15 mouse cellular contexts compared by ENCODE assay signal in genomic region chr1:126650806-126651205, GRCm38 (mm10).
DNase-seq lines count a peak whose midpoint lies in the region; ATAC-seq and TF ChIP-seq lines count a peak whose summit lies in the region.
"Had no signal": no experiment of that assay in that cellular context is flagged by ENCODE, and none has a peak within 500 bp of the region (broad histone marks: within the 10 kb centered on the region; RNA-seq: fewer than 3 reads in every experiment).

No protein-coding gene starts in this region.

- no peak for ATAC-seq in erythroblast, adult 5-6 weeks (replicated peaks; ENCODE audit: low FRiP score, poor library complexity, severe bottlenecking)
- ATAC-seq in intestine, embryonic 14.5 days (replicated peaks; ENCODE audit: low FRiP score, low TSS enrichment, low read depth) = peak; percentile 83; the same call in 1 of the 2 replicates
- ATAC-seq in liver, embryonic 13.5 days (ENCODE audit: low read depth) = peak; percentile 91
- ATAC-seq in kidney, embryonic 14.5 days (ENCODE audit: low FRiP score, low TSS enrichment) = no peak
- no peak for ATAC-seq in forebrain, embryonic 15.5 days (replicated peaks)
- no peak for ATAC-seq in inflammation-experienced regulatory T-cells, adult 6 months
- ATAC-seq: CD4-positive, CD25-positive, alpha-beta regulatory T cell, adult 4 months; midbrain, embryonic 13.5 days had no signal

- H3K4me1 ChIP-seq in erythroblast, embryonic 14.5 days (ENCODE audit: control insufficient read depth) = peaks cover 35% of the 10 kb centered on the region
- H3K4me1 ChIP-seq in intestine, embryonic 14.5 days (replicated peaks; ENCODE audit: control insufficient read depth, insufficient read depth, low read length) = no peaks in the 10 kb centered on the region
- H3K4me1 ChIP-seq in liver, embryonic 13.5 days (replicated peaks) = peaks cover 34% of the 10 kb centered on the region
- no peaks in the 10 kb centered on the region for H3K4me1 ChIP-seq in kidney, embryonic 14.5 days (ENCODE audit: control insufficient read depth, insufficient read depth, low read length)
- H3K4me1 ChIP-seq in forebrain, embryonic 15.5 days = no peaks in the 10 kb centered on the region; the same call in 1 of the 2 replicates
- H3K4me1 ChIP-seq: forebrain, embryonic 10.5 days; limb, embryonic 13.5 days; midbrain, embryonic 13.5 days; neural tube, embryonic 12.5 days had no signal

- WGBS in intestine, embryonic 14.5 days = 47% methylated on average over 5 of the region's 5 CpGs
- WGBS in liver, embryonic 13.5 days (ENCODE audit: insufficient replicate concordance) = 13% methylated on average over 5 of the region's 5 CpGs
- WGBS in kidney, embryonic 14.5 days = 60% methylated on average over 5 of the region's 5 CpGs
- WGBS in forebrain, embryonic 15.5 days = 87% methylated on average over 5 of the region's 5 CpGs

- H3K79me3 ChIP-seq in C2C12 (ENCODE audit: low read depth) = no peaks in the 10 kb centered on the region

- DNase-seq in intestine, embryonic 14.5 days (ENCODE audit: low spot score) = no peak
- DNase-seq in liver, embryonic 13.5 days = peak; percentile 67
- DNase-seq: cerebellum, adult 9-11 months; right cerebral cortex, adult 18-20 months had no signal

- H3K4me3 ChIP-seq in erythroblast, embryonic 14.5 days (replicated peaks) = peak overlapping the region; percentile 18
- H3K4me3 ChIP-seq in C2C12 (ENCODE audit: insufficient read depth, poor library complexity, severe bottlenecking) = no peak overlapping the region
- H3K4me3 ChIP-seq in intestine, embryonic 14.5 days (ENCODE audit: low read depth, low read length) = no peak overlapping the region
- no peak overlapping the region for H3K4me3 ChIP-seq in liver, embryonic 13.5 days (replicated peaks)
- H3K4me3 ChIP-seq in kidney, embryonic 14.5 days (ENCODE audit: low read length) = no peak overlapping the region
- no peak overlapping the region for H3K4me3 ChIP-seq in forebrain, embryonic 15.5 days
- H3K4me3 ChIP-seq: forebrain, embryonic 10.5 days; limb, embryonic 13.5 days; midbrain, embryonic 13.5 days; neural tube, embryonic 12.5 days had no signal

- H3K27ac ChIP-seq in intestine, embryonic 14.5 days (ENCODE audit: low read depth) = no peak overlapping the region
- H3K27ac ChIP-seq in liver, embryonic 13.5 days = no peak overlapping the region
- no peak overlapping the region for H3K27ac ChIP-seq in kidney, embryonic 14.5 days (ENCODE audit: low read depth, low read length)
- no peak overlapping the region for H3K27ac ChIP-seq in forebrain, embryonic 15.5 days (replicated peaks)
- H3K27ac ChIP-seq: forebrain, embryonic 10.5 days; limb, embryonic 13.5 days; midbrain, embryonic 13.5 days; neural tube, embryonic 12.5 days had no signal

- no peaks in the 10 kb centered on the region for H3K27me3 ChIP-seq in erythroblast, embryonic 14.5 days (ENCODE audit: control insufficient read depth)
- no peaks in the 10 kb centered on the region for H3K27me3 ChIP-seq in C2C12 (ENCODE audit: control insufficient read depth, insufficient read depth, insufficient read length)
- no peaks in the 10 kb centered on the region for H3K27me3 ChIP-seq in intestine, embryonic 14.5 days (replicated peaks; ENCODE audit: control insufficient read depth, insufficient read depth, low read length)
- H3K27me3 ChIP-seq in liver, embryonic 13.5 days = no peaks in the 10 kb centered on the region
- no peaks in the 10 kb centered on the region for H3K27me3 ChIP-seq in kidney, embryonic 14.5 days (ENCODE audit: control insufficient read depth, insufficient read depth, low read length)
- no peaks in the 10 kb centered on the region for H3K27me3 ChIP-seq in forebrain, embryonic 15.5 days
- H3K27me3 ChIP-seq: limb, embryonic 13.5 days; midbrain, embryonic 13.5 days; neural tube, embryonic 12.5 days had no signal

- no peak overlapping the region for H3ac ChIP-seq in C2C12 (ENCODE audit: control insufficient read depth, insufficient read length, low read depth)

- H3K79me2 ChIP-seq in C2C12 (ENCODE audit: control insufficient read depth, insufficient read depth) = no peaks in the 10 kb centered on the region

- no peak overlapping the region for H3K4me2 ChIP-seq in intestine, embryonic 14.5 days (ENCODE audit: low read length)
- H3K4me2 ChIP-seq in liver, embryonic 13.5 days = peak overlapping the region; percentile 43
- H3K4me2 ChIP-seq in kidney, embryonic 14.5 days (replicated peaks; ENCODE audit: low read depth, low read length) = no peak overlapping the region
- H3K4me2 ChIP-seq in forebrain, embryonic 15.5 days (replicated peaks) = no peak overlapping the region
- H3K4me2 ChIP-seq: limb, embryonic 13.5 days; midbrain, embryonic 13.5 days; neural tube, embryonic 12.5 days had no signal

- no peak for TF ChIP-seq CTCF in C2C12 (IDR thresholded peaks at IDR 0.05; ENCODE audit: control insufficient read depth, insufficient read depth, insufficient read length)

- H3K36me3 ChIP-seq in erythroblast, embryonic 14.5 days (ENCODE audit: control insufficient read depth) = no peaks in the 10 kb centered on the region
- H3K36me3 ChIP-seq in C2C12 (ENCODE audit: control insufficient read depth, insufficient read depth) = no peaks in the 10 kb centered on the region
- no peaks in the 10 kb centered on the region for H3K36me3 ChIP-seq in intestine, embryonic 14.5 days (ENCODE audit: control insufficient read depth, insufficient read depth, low read length)
- H3K36me3 ChIP-seq in liver, embryonic 13.5 days = no peaks in the 10 kb centered on the region
- no peaks in the 10 kb centered on the region for H3K36me3 ChIP-seq in kidney, embryonic 14.5 days (ENCODE audit: control insufficient read depth, insufficient read depth, low read length)
- H3K36me3 ChIP-seq in forebrain, embryonic 15.5 days = no peaks in the 10 kb centered on the region
- H3K36me3 ChIP-seq: forebrain, embryonic 10.5 days; limb, embryonic 13.5 days; midbrain, embryonic 13.5 days; neural tube, embryonic 12.5 days had no signal

- no peaks in the 10 kb centered on the region for H3K9me3 ChIP-seq in erythroblast, embryonic 14.5 days (ENCODE audit: control insufficient read depth, low read length)
- H3K9me3 ChIP-seq in intestine, embryonic 14.5 days (ENCODE audit: control insufficient read depth, low read length) = no peaks in the 10 kb centered on the region
- H3K9me3 ChIP-seq in liver, embryonic 13.5 days (replicated peaks) = no peaks in the 10 kb centered on the region
- no peaks in the 10 kb centered on the region for H3K9me3 ChIP-seq in kidney, embryonic 14.5 days (ENCODE audit: control insufficient read depth, low read length)
- H3K9me3 ChIP-seq in forebrain, embryonic 15.5 days = no peaks in the 10 kb centered on the region
- H3K9me3 ChIP-seq: forebrain, embryonic 10.5 days; limb, embryonic 13.5 days; midbrain, embryonic 13.5 days; neural tube, embryonic 12.5 days had no signal

- H3K9ac ChIP-seq in intestine, embryonic 14.5 days (ENCODE audit: low read length) = no peak overlapping the region
- H3K9ac ChIP-seq in liver, embryonic 13.5 days = no peak overlapping the region
- H3K9ac ChIP-seq in kidney, embryonic 14.5 days (ENCODE audit: low read depth, low read length) = no peak overlapping the region
- no peak overlapping the region for H3K9ac ChIP-seq in forebrain, embryonic 15.5 days (replicated peaks)
- H3K9ac ChIP-seq: limb, embryonic 13.5 days; midbrain, embryonic 13.5 days; neural tube, embryonic 12.5 days had no signal

TF ChIP-seq in C2C12, 6 proteins besides CTCF, POLR2A, EP300 and RAD21:
- TF ChIP-seq FOSL1 (IDR thresholded peaks at IDR 0.05; ENCODE audit: insufficient read depth, low read length, poor library complexity, severe bottlenecking) (no peak), USF1 (IDR thresholded peaks at IDR 0.05; ENCODE audit: low read depth) (peak; percentile 37), MYOD1 (IDR thresholded peaks at IDR 0.05; ENCODE audit: control insufficient read depth, insufficient read length, low read depth) (no peak), MYOG (IDR thresholded peaks at IDR 0.05; ENCODE audit: control insufficient read depth, extremely low read depth, insufficient read length) (no peak)
TF ChIP-seq in C2C12: peak in this region for 1.

Comparison
In these comparisons a context has a peak if more than half of its experiments do, and no peak if none do; other contexts are left out.
1. ATAC-seq: peak in intestine, embryonic 14.5 days (single experiment) and liver, embryonic 13.5 days (single experiment); none in erythroblast, adult 5-6 weeks (single experiment), kidney, embryonic 14.5 days (single experiment), forebrain, embryonic 15.5 days (single experiment) and inflammation-experienced regulatory T-cells, adult 6 months (single experiment).